8 mouse cellular contexts compared by ENCODE assay signal in the genomic region with DNA sequence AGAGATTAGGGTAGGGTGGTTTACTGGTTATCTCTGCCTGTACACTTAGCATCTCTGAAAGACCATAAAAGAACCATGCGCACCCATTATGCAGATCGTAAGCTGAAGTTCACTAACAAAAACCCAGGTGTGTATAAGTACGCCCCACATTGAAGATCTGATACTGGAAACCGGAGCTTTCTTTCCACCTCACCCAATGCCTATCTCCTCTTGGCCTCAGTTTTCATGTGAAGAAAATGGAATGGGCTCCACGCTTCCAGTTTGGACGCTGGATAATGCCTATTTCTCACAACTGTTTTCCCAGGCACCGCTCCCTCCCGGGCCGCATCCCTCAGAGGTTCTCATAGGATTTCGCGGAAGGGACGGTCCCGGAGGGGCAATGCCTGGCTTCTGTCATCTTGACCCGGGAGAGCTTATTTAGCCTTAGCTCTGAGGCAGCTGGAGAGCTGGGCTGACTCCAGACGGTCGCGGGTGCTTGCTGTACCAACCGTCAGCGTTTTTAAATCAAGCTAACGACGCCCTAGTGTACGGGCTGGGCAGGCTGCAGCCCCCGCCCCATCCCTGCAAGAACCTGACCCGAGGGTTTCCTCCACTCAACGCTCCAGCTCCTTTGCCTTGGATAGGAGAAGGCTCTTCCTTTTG. TPM values are rescaled to one million over a fixed set of nuclear protein-coding genes. Genes with fewer than 3 reads are reported as not detected.
DNase-seq lines count a peak whose midpoint lies in the region; ATAC-seq and TF ChIP-seq lines count a peak whose summit lies in the region.

No protein-coding gene starts in this region.

- WGBS in embryonic facial prominence, embryonic 14.5 days = 2% methylated on average over 25 of the region's 25 CpGs
- 4% methylated on average over 25 of the region's 25 CpGs for WGBS in liver, embryonic 13.5 days (ENCODE audit: insufficient replicate concordance)
- 2% methylated on average over 25 of the region's 25 CpGs for WGBS in stomach, embryonic 14.5 days

- H3K9ac ChIP-seq in embryonic facial prominence, embryonic 14.5 days (ENCODE audit: low read depth, low read length) = peak overlapping the region; percentile 81
- H3K9ac ChIP-seq in liver, embryonic 13.5 days = peak overlapping the region; percentile 57; the same call in 1 of the 2 replicates
- H3K9ac ChIP-seq in stomach, embryonic 14.5 days (replicated peaks; ENCODE audit: low read depth, low read length) = peak overlapping the region; percentile 76

- peak overlapping the region; percentile 88 for H3ac ChIP-seq in C2C12 (ENCODE audit: control insufficient read depth, insufficient read length, low read depth)

- H3K4me1 ChIP-seq in embryonic facial prominence, embryonic 14.5 days (ENCODE audit: control insufficient read depth, insufficient read depth, low read length) = peaks cover 9% of the 10 kb centered on the region
- peaks cover 19% of the 10 kb centered on the region for H3K4me1 ChIP-seq in liver, embryonic 13.5 days (replicated peaks)
- H3K4me1 ChIP-seq in stomach, embryonic 14.5 days (ENCODE audit: control insufficient read depth, insufficient read depth, low read length) = peaks cover 15% of the 10 kb centered on the region; the same call in 1 of the 2 replicates

- intact Hi-C loops in heart, postnatal 25 days (cut with DNase I) = no loop called here

- no peaks in the 10 kb centered on the region for H3K9me3 ChIP-seq in embryonic facial prominence, embryonic 14.5 days (ENCODE audit: control insufficient read depth, low read length)
- H3K9me3 ChIP-seq in liver, embryonic 13.5 days (replicated peaks) = no peaks in the 10 kb centered on the region
- no peaks in the 10 kb centered on the region for H3K9me3 ChIP-seq in stomach, embryonic 14.5 days (ENCODE audit: control insufficient read depth, low read depth, low read length)

- ATAC-seq in embryonic facial prominence, embryonic 14.5 days (ENCODE audit: low read depth) = no peak
- no peak for ATAC-seq in liver, embryonic 13.5 days (ENCODE audit: low read depth)
- peak; percentile 38; the same call in 1 of the 2 replicates for ATAC-seq in stomach, embryonic 14.5 days (ENCODE audit: insufficient number of reproducible peaks, insufficient read depth, low FRiP score, low read depth)

- no peaks in the 10 kb centered on the region for H3K36me3 ChIP-seq in C2C12 (ENCODE audit: control insufficient read depth, insufficient read depth)
- H3K36me3 ChIP-seq in embryonic facial prominence, embryonic 14.5 days (ENCODE audit: control insufficient read depth, insufficient read depth, low read length) = peaks cover 5% of the 10 kb centered on the region; the same call in 1 of the 2 replicates
- no peaks in the 10 kb centered on the region for H3K36me3 ChIP-seq in liver, embryonic 13.5 days
- H3K36me3 ChIP-seq in stomach, embryonic 14.5 days (ENCODE audit: control insufficient read depth, insufficient read depth, low read length) = peaks cover 12% of the 10 kb centered on the region; the same call in 1 of the 2 replicates

- peaks cover 36% of the 10 kb centered on the region for H3K79me2 ChIP-seq in C2C12 (ENCODE audit: control insufficient read depth, insufficient read depth)

- H3K4me2 ChIP-seq in embryonic facial prominence, embryonic 14.5 days (ENCODE audit: low read depth, low read length) = peak overlapping the region; percentile 62
- peak overlapping the region; percentile 56 for H3K4me2 ChIP-seq in liver, embryonic 13.5 days
- H3K4me2 ChIP-seq in stomach, embryonic 14.5 days (replicated peaks; ENCODE audit: low read depth, low read length) = peak overlapping the region; percentile 65

- peak; percentile 43 for DNase-seq in cerebellum, adult 9-11 months
- DNase-seq in cerebellum, adult 8-10 months = no peak
- DNase-seq in embryonic facial prominence, embryonic 14.5 days (ENCODE audit: low spot score) = peak; percentile 68
- DNase-seq in heart, postnatal 25 days (ENCODE audit: low spot score) = peak; percentile 20
- no peak for DNase-seq in liver, embryonic 13.5 days
- DNase-seq in thymus, postnatal 10 days (ENCODE audit: low spot score in 2 of 2) = no peak

- H3K27ac ChIP-seq in embryonic facial prominence, embryonic 14.5 days (replicated peaks; ENCODE audit: low read depth, low read length) = peak overlapping the region; percentile 83
- H3K27ac ChIP-seq in liver, embryonic 13.5 days = no peak overlapping the region
- peak overlapping the region; percentile 89 for H3K27ac ChIP-seq in stomach, embryonic 14.5 days (ENCODE audit: low read length)

- peak overlapping the region; percentile 57 for H3K4me3 ChIP-seq in C2C12 (ENCODE audit: insufficient read depth, poor library complexity, severe bottlenecking)
- peak overlapping the region; percentile 67 for H3K4me3 ChIP-seq in embryonic facial prominence, embryonic 14.5 days (ENCODE audit: low read depth, low read length)
- peak overlapping the region; percentile 55 for H3K4me3 ChIP-seq in liver, embryonic 13.5 days (replicated peaks)
- H3K4me3 ChIP-seq in stomach, embryonic 14.5 days (ENCODE audit: low read depth, low read length) = peak overlapping the region; percentile 55

- H3K27me3 ChIP-seq in C2C12 (ENCODE audit: control insufficient read depth, insufficient read depth, insufficient read length) = no peaks in the 10 kb centered on the region
- H3K27me3 ChIP-seq in embryonic facial prominence, embryonic 14.5 days (replicated peaks; ENCODE audit: control insufficient read depth, insufficient read depth, low read length) = no peaks in the 10 kb centered on the region
- peaks cover 89% of the 10 kb centered on the region for H3K27me3 ChIP-seq in liver, embryonic 13.5 days
- no peaks in the 10 kb centered on the region for H3K27me3 ChIP-seq in stomach, embryonic 14.5 days (ENCODE audit: control insufficient read depth, insufficient read depth, low read length)

- H3K79me3 ChIP-seq in C2C12 (ENCODE audit: low read depth) = peaks cover 1% of the 10 kb centered on the region

- no peak for TF ChIP-seq CTCF in C2C12 (IDR thresholded peaks at IDR 0.05; ENCODE audit: control insufficient read depth, insufficient read depth, insufficient read length)

TF ChIP-seq in C2C12, 6 proteins besides CTCF, POLR2A, EP300 and RAD21:
- TF ChIP-seq CEBPB (IDR thresholded peaks at IDR 0.05; ENCODE audit: low read depth) (no peak), MAX (IDR thresholded peaks at IDR 0.05) (no peak), USF1 (IDR thresholded peaks at IDR 0.05; ENCODE audit: low read depth) (no peak), MYOD1 (IDR thresholded peaks at IDR 0.05; ENCODE audit: control insufficient read depth, insufficient read length, low read depth) (no peak), FOSL1 (IDR thresholded peaks at IDR 0.05; ENCODE audit: insufficient read depth, low read length, poor library complexity, severe bottlenecking) (no peak), MYOG (IDR thresholded peaks at IDR 0.05; ENCODE audit: control insufficient read depth, extremely low read depth, insufficient read length) (no peak)

RNA-seq across cellular contexts. Expression of gene Adam19, which starts 1.1 kb away (rescaled TPM):
- polyA plus RNA-seq in C2C12 (2012; fragmentation: generic; extraction: Trizol) = 14.0 TPM
- 15.2 and 17.6 TPM in 2 replicates for polyA plus RNA-seq in embryonic facial prominence, embryonic 14.5 days (2014; fragmentation: Nextera tagmentation; extraction: Ambion mirVana)
- 10 to 100 TPM; 36.2 to 78.2 TPM for total RNA-seq in heart, postnatal 25 days (2021)
- 1.1 and 1.6 TPM in 2 replicates for polyA plus RNA-seq in liver, embryonic 13.5 days (2015; fragmentation: Nextera tagmentation; extraction: Ambion mirVana)
- polyA plus RNA-seq in stomach, embryonic 14.5 days (2014; fragmentation: Nextera tagmentation; extraction: Ambion mirVana) = 23.6 and 26.8 TPM in 2 replicates

RNA-seq across cellular contexts. Expression of gene Gm12166, which starts 4.8 kb away (rescaled TPM):
- 4.0 TPM for polyA plus RNA-seq in C2C12 (2012; fragmentation: generic; extraction: Trizol)
- 4.1 and 6.8 TPM in 2 replicates for polyA plus RNA-seq in embryonic facial prominence, embryonic 14.5 days (2014; fragmentation: Nextera tagmentation; extraction: Ambion mirVana)
- 1 to 10 TPM; 1.6 to 1.9 TPM for total RNA-seq in heart, postnatal 25 days (2021)
- polyA plus RNA-seq in liver, embryonic 13.5 days (2015; fragmentation: Nextera tagmentation; extraction: Ambion mirVana) = 3.0 and 3.3 TPM in 2 replicates
- 3.5 and 5.6 TPM in 2 replicates for polyA plus RNA-seq in stomach, embryonic 14.5 days (2014; fragmentation: Nextera tagmentation; extraction: Ambion mirVana)

Comparison
In these comparisons a context has a peak if more than half of its experiments do, and no peak if none do; other contexts are left out.
1. DNase-seq: peak in cerebellum, adult 9-11 months (single experiment), embryonic facial prominence, embryonic 14.5 days (single experiment) and heart, postnatal 25 days (single experiment); none in cerebellum, adult 8-10 months (single experiment), liver, embryonic 13.5 days (single experiment) and thymus, postnatal 10 days (0 of 2).
2. Peak in every context shown above with its lines, with median percentiles within 50 percentile points of each other: H3K4me3 ChIP-seq, H3K4me2 ChIP-seq and H3K9ac ChIP-seq.